Mouse (Mus musculus) CH12.LX (cell line): ENCODE measurements around the gene D430019H16Rik. TPM values are rescaled to one million over a fixed set of nuclear protein-coding genes. Genes with fewer than 3 reads are reported as not detected.

Source experiments
- DNase-seq: peaks from one replicate; pipeline ENCODE4 v3.0.0-alpha.2; 2013; ENCODE audit errors: extremely low read depth
- H3K27ac ChIP-seq: 2 replicates; pipeline ENCODE4 v1.5.1; 2012; ENCODE audit warnings: low read depth, mild to moderate bottlenecking, control low read depth, moderate library complexity; ENCODE audit not compliant: insufficient read depth
- H3K27me3 ChIP-seq: replicated peaks from 2 replicates; pipeline ENCODE3; 2012; ENCODE audit warnings: inconsistent platforms
- H3K36me3 ChIP-seq, 2 experiments: replicated peaks in 1 of 2; 2 replicates each; pipeline versions ENCODE3 to v1.6.1; 2012; ENCODE audit warnings: inconsistent platforms in 1 of 2, low read length in 1 of 2, mild to moderate bottlenecking in 1 of 2, mixed read lengths in 1 of 2, moderate library complexity in 1 of 2; ENCODE audit not compliant: control insufficient read depth in 1 of 2, insufficient read depth in 1 of 2
- H3K4me1 ChIP-seq, 2 experiments: 2 replicates each; pipeline ENCODE4 v1.6.1; 2012; ENCODE audit warnings: inconsistent platforms in 1 of 2, moderate library complexity in 1 of 2; ENCODE audit not compliant: insufficient read depth in 2 of 2, control insufficient read depth in 1 of 2
- H3K4me2 ChIP-seq: 2 replicates; pipeline ENCODE4 v1.6.1; 2012; ENCODE audit warnings: low read depth, mild to moderate bottlenecking, control low read depth; ENCODE audit not compliant: poor library complexity, insufficient read depth, severe bottlenecking
- H3K4me3 ChIP-seq, 3 experiments: fragments of 150-350 bp in 1 of 3; sonication (generic) in 1 of 3; replicated peaks in 1 of 3; 2 replicates each; pipeline versions ENCODE3 to v1.5.1; 2011 to 2012; ENCODE audit warnings: low read depth in 2 of 3, low read length in 2 of 3, mild to moderate bottlenecking in 2 of 3, moderate library complexity in 2 of 3, control low read depth in 1 of 3, improper control_type of control experiment in 1 of 3, inconsistent platforms in 1 of 3, mixed read lengths in 1 of 3; ENCODE audit not compliant: poor library complexity in 1 of 3
- H3K79me2 ChIP-seq: replicated peaks from 2 replicates; pipeline ENCODE4 v1.6.1; 2012; ENCODE audit warnings: mild to moderate bottlenecking, moderate library complexity; ENCODE audit not compliant: control insufficient read depth, poor library complexity, insufficient read depth, severe bottlenecking; ENCODE audit errors: extremely low read depth
- H3K9ac ChIP-seq: 2 replicates; pipeline ENCODE4 v1.6.1; 2012; ENCODE audit warnings: low read depth, mild to moderate bottlenecking, control low read depth, moderate library complexity; ENCODE audit not compliant: insufficient read depth
- H3K9me3 ChIP-seq: replicated peaks from 2 replicates; pipeline ENCODE3; 2012; ENCODE audit warnings: low read length, inconsistent platforms, mixed read lengths
- BHLHE40 ChIP-seq: IDR thresholded peaks from 2 replicates; pipeline ENCODE4 v1.6.1; 2011; ENCODE audit warnings: mild to moderate bottlenecking, low read depth, low read length, improper control_type of control experiment
- CTCF ChIP-seq, 2 experiments: IDR thresholded peaks in 1 of 2; conservative IDR thresholded peaks in 1 of 2; 2 replicates each; pipeline ENCODE4 v1.5.1; 2011 to 2012; ENCODE audit warnings: low read depth in 2 of 2, low read length in 2 of 2, improper control_type of control experiment in 1 of 2, inconsistent platforms in 1 of 2, mild to moderate bottlenecking in 1 of 2, moderate library complexity in 1 of 2
- E2F4 ChIP-seq: IDR thresholded peaks from 2 replicates; pipeline ENCODE4 v1.6.1; 2011; ENCODE audit warnings: low read depth, low read length, improper control_type of control experiment; ENCODE audit not compliant: insufficient replicate concordance
- ELF1 ChIP-seq: IDR thresholded peaks from 2 replicates; pipeline ENCODE4 v1.6.1; 2014; ENCODE audit warnings: low read depth, mild to moderate bottlenecking, inconsistent platforms, low read length, improper control_type of control experiment
- HCFC1 ChIP-seq: IDR thresholded peaks from 2 replicates; pipeline ENCODE4 v1.6.1; 2012; ENCODE audit warnings: low read depth, mild to moderate bottlenecking, inconsistent platforms, low read length, improper control_type of control experiment
- JUN ChIP-seq: IDR thresholded peaks from 2 replicates; pipeline ENCODE4 v1.6.1; 2011; ENCODE audit warnings: low read depth, mild to moderate bottlenecking, low read length, improper control_type of control experiment, moderate library complexity; ENCODE audit not compliant: insufficient read depth
- JUND ChIP-seq: conservative IDR thresholded peaks from 2 replicates; pipeline ENCODE4 v1.6.1; 2011; ENCODE audit warnings: low read depth, low read length, improper control_type of control experiment
- MAZ ChIP-seq: IDR thresholded peaks from 2 replicates; pipeline ENCODE4 v1.6.1; 2012; ENCODE audit warnings: low read depth, mild to moderate bottlenecking, inconsistent platforms, low read length, improper control_type of control experiment, moderate library complexity
- MEF2A ChIP-seq: IDR thresholded peaks from 2 replicates; pipeline ENCODE4 v1.6.1; 2014; ENCODE audit warnings: low read depth, mild to moderate bottlenecking, inconsistent platforms, low read length, improper control_type of control experiment, borderline replicate concordance
- NELFE ChIP-seq: IDR thresholded peaks from 2 replicates; pipeline ENCODE4 v1.6.1; 2011; ENCODE audit warnings: low read depth, low read length, improper control_type of control experiment
- NRF1 ChIP-seq: IDR thresholded peaks from 2 replicates; pipeline ENCODE4 v1.6.1; 2014; ENCODE audit warnings: low read depth, mild to moderate bottlenecking, inconsistent platforms, low read length, improper control_type of control experiment, moderate library complexity
- POLR2A ChIP-seq: IDR thresholded peaks from 2 replicates; pipeline ENCODE4 v1.6.1; 2011; ENCODE audit warnings: low read depth, mild to moderate bottlenecking, improper control_type of control experiment, low read length
- POLR2AphosphoS2 ChIP-seq: IDR thresholded peaks from 2 replicates; pipeline ENCODE4 v1.6.1; 2011; ENCODE audit warnings: low read depth, low read length, improper control_type of control experiment
- TCF12 ChIP-seq: IDR thresholded peaks from 2 replicates; pipeline ENCODE4 v1.6.1; 2014; ENCODE audit warnings: low read depth, mild to moderate bottlenecking, inconsistent platforms, low read length, improper control_type of control experiment
- USF1 ChIP-seq: IDR thresholded peaks from 2 replicates; pipeline ENCODE4 v1.6.1; 2014; ENCODE audit warnings: low read depth, mild to moderate bottlenecking, inconsistent platforms, low read length, improper control_type of control experiment
- ZC3H11A ChIP-seq: IDR thresholded peaks from 2 replicates; pipeline ENCODE4 v1.6.1; 2012; ENCODE audit warnings: low read depth, mild to moderate bottlenecking, inconsistent platforms, low read length, improper control_type of control experiment
- ZKSCAN1 ChIP-seq: IDR thresholded peaks from 2 replicates; pipeline ENCODE4 v1.6.1; 2012; ENCODE audit warnings: low read depth, inconsistent platforms, low read length, improper control_type of control experiment, borderline replicate concordance
- ZMIZ1 ChIP-seq: IDR thresholded peaks from 2 replicates; pipeline ENCODE4 v1.6.1; 2012; ENCODE audit warnings: low read depth, mild to moderate bottlenecking, inconsistent platforms, low read length, improper control_type of control experiment
- ZNF384 ChIP-seq: IDR thresholded peaks from 2 replicates; pipeline ENCODE4 v1.6.1; 2012; ENCODE audit warnings: low read depth, low read length, improper control_type of control experiment, inconsistent platforms
- dilution Hi-C: fragments of 300-500 bp; cut with MboI; formaldehyde crosslinking; loops from 2 replicates; pipeline ENCODE4 v1.14.3; 2020; ENCODE audit warnings: low sequenced_read_pairs; ENCODE audit not compliant: extremely low pct_unique_long_range_greater_than_20kb, extremely low pct_ligation_motif_present
- in situ Hi-C: fragments of 300-500 bp; cut with MboI; formaldehyde crosslinking; loops from 3 replicates; pipeline ENCODE4 v1.14.3; 2019; ENCODE audit warnings: low sequenced_read_pairs, low pct_ligation_motif_present, low pct_unique_long_range_greater_than_20kb, mixed read lengths
- polyA plus RNA-seq: library from polyadenylated mRNA; unstranded; fragments of >175 nt; gene quantifications from 2 replicates; pipeline ENCODE4 v1.2.1, GENCODE M21; 2012; ENCODE audit warnings: low read depth; ENCODE audit not compliant: insufficient read length
- total RNA-seq, 2 experiments: library from RNA; depleted of rRNA; stranded (reverse); fragments of 300-350 nt in 1 of 2; fragments of >200 nt in 1 of 2; gene quantifications; 2 replicates each; pipeline ENCODE4 v1.2.3; 2012 to 2014

The D430019H16Rik gene
- total and polyA plus RNA-seq, 3 experiments, result 0.42 to 0.96 (median 0.91) TPM

- in situ Hi-C loops, result no loop called here
- Histone ChIP-seq H3K4me1 (peaks cover 0 to 36% of the 10 kb centered on the region in 2 experiments; a peak in 2 of 4 replicates), H3K27ac (no peak overlapping the region), H3K4me2 (no peak overlapping the region), H3K79me2 (no peaks in the 10 kb centered on the region), H3K36me3 (no peaks in the 10 kb centered on the region), H3K4me3 (no peak overlapping the region), H3K27me3 (no peaks in the 10 kb centered on the region), H3K9ac (no peak overlapping the region), H3K9me3 (peaks cover 2% of the 10 kb centered on the region)
- TF ChIP-seq CTCF (conservative IDR thresholded peaks at IDR 0.05 in 1 of 2, IDR thresholded peaks at IDR 0.05 in 1 of 2; ENCODE audit: low read depth in 2 of 2, low read length in 2 of 2) (peak; percentile 20 to 30; a peak in 1 of 4 replicates), POLR2AphosphoS2 (no peak)
- dilution Hi-C loops, result no loop called here
- DNase-seq, result peak; percentile 41
These were observed 51.1 kb downstream of the D430019H16Rik start for GRCm38 (mm10) chr12:105504736-105505135.

GRCm38 (mm10) chr12:105511109-105511508, 57.5 kb downstream of the D430019H16Rik start:
- Histone ChIP-seq H3K4me2 (no peak overlapping the region), H3K9me3 (no peaks in the 10 kb centered on the region), H3K27ac (no peak overlapping the region), H3K4me3 (no peak overlapping the region), H3K27me3 (no peaks in the 10 kb centered on the region), H3K9ac (no peak overlapping the region), H3K79me2 (no peaks in the 10 kb centered on the region), H3K4me1 (peaks cover 0 to 74% of the 10 kb centered on the region in 2 experiments; a peak in 2 of 4 replicates), H3K36me3 (no peaks in the 10 kb centered on the region)
- TF ChIP-seq BHLHE40, result no peak
- no peak for TF ChIP-seq ZKSCAN1
- TF ChIP-seq JUN, result no peak
- no peak for TF ChIP-seq POLR2A
- TF ChIP-seq ZC3H11A, result no peak
- no peak for TF ChIP-seq NRF1
- no peak for TF ChIP-seq MEF2A
- no peak for TF ChIP-seq JUND
- TF ChIP-seq HCFC1, result no peak
- dilution Hi-C loops (no loop called here), in situ Hi-C loops (no loop called here)
- peak; percentile 40 for DNase-seq

- DNase-seq, result no peak
- in situ Hi-C loops (no loop called here), dilution Hi-C loops (no loop called here)
- no peaks in the 10 kb centered on the region for H3K79me2 ChIP-seq
- H3K27me3 ChIP-seq, result no peaks in the 10 kb centered on the region
- TF ChIP-seq ELF1 (no peak), ZMIZ1 (no peak), CTCF (conservative IDR thresholded peaks at IDR 0.05 in 1 of 2, IDR thresholded peaks at IDR 0.05 in 1 of 2; ENCODE audit: low read depth in 2 of 2, low read length in 2 of 2) (no peak), ZNF384 (no peak), TCF12 (no peak), NELFE (no peak), E2F4 (no peak), USF1 (no peak), MAZ (no peak), ZKSCAN1 (no peak)
- H3K27ac ChIP-seq, result no peak overlapping the region
- H3K4me2 ChIP-seq, result no peak overlapping the region
- no peak overlapping the region for H3K4me3 ChIP-seq
- H3K9me3 ChIP-seq, result no peaks in the 10 kb centered on the region
- H3K4me1 ChIP-seq, result peaks cover 0 to 66% of the 10 kb centered on the region in 2 experiments; a peak in 2 of 4 replicates
- no peaks in the 10 kb centered on the region for H3K36me3 ChIP-seq
- H3K9ac ChIP-seq, result no peak overlapping the region
These were observed 58.2 kb downstream of the D430019H16Rik start for GRCm38 (mm10) chr12:105511671-105512502.
